Mouse (Mus musculus): ENCODE data around the gene Golga5. TPM values are rescaled to one million over a fixed set of nuclear protein-coding genes. Genes with fewer than 3 reads are reported as not detected.
"Not testable (repeated sequence)": the region's sequence is repeated elsewhere in the genome, so short reads cannot be mapped to it uniquely, and the experiment has no call there.

Golga5 gene
- polyA plus RNA-seq, 1 experiment from 2014 or later = 41.2 TPM

- Histone ChIP-seq H3K36me3 (no peaks in the 10 kb centered on the region), H3K9me3 (no peaks in the 10 kb centered on the region), H3K4me3 (no peak overlapping the region), H3K4me2 (replicated peaks) (no peak overlapping the region), H3K27me3 (no peaks in the 10 kb centered on the region), H3K4me1 (no peaks in the 10 kb centered on the region), H3K9ac (no peak overlapping the region), H3K27ac (no peak overlapping the region)
- 86% methylated on average over 8 of the region's 8 CpGs for WGBS
- no peak for ATAC-seq (ENCODE audit: insufficient number of reproducible peaks, insufficient read depth, low FRiP score, low TSS enrichment)
Measured at GRCm38 (mm10) chr12:102451126-102451851, 17.6 kb upstream of the Golga5 start.

- Histone ChIP-seq H3K9ac (no peak overlapping the region), H3K36me3 (no peaks in the 10 kb centered on the region), H3K27me3 (no peaks in the 10 kb centered on the region), H3K4me1 (no peaks in the 10 kb centered on the region), H3K27ac (no peak overlapping the region), H3K9me3 (no peaks in the 10 kb centered on the region), H3K4me3 (no peak overlapping the region), H3K4me2 (replicated peaks) (no peak overlapping the region)
- WGBS = 60% methylated on average over 6 of the region's 6 CpGs
- ATAC-seq (ENCODE audit: insufficient number of reproducible peaks, insufficient read depth, low FRiP score, low TSS enrichment) = no peak
Measured at GRCm38 (mm10) chr12:102453581-102453980, 15.4 kb upstream of the Golga5 start.

GRCm38 (mm10) chr12:102456467-102457193 is 12.3 kb upstream of the Golga5 start:
- ATAC-seq (ENCODE audit: insufficient number of reproducible peaks, insufficient read depth, low FRiP score, low TSS enrichment) = no peak
- Histone ChIP-seq H3K9ac (no peak overlapping the region), H3K27ac (no peak overlapping the region), H3K4me1 (no peaks in the 10 kb centered on the region), H3K4me2 (replicated peaks) (no peak overlapping the region), H3K4me3 (no peak overlapping the region), H3K36me3 (no peaks in the 10 kb centered on the region), H3K9me3 (no peaks in the 10 kb centered on the region), H3K27me3 (no peaks in the 10 kb centered on the region)
- 75% methylated on average over 7 of the region's 7 CpGs for WGBS

DNA sequence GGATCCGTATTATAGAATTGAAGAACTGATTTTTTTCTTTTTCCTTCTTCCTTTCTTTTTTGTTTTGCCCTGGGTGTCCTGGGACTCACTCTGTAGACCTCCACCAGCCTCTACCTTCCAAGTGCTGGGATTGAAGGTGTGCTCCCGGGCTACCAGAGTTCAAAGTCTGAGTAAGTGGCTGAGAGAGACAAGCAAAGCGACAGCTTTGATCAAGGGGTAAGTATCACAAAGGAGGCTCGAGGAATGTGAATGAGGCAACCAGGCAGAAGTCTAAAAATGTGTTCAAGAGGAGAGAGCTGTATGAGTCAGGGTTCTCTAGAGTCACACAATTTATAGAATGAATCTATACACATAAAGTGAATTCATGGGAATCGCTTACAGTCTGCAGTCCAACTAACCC is 8.9 kb upstream of the Golga5 start:
- Histone ChIP-seq H3K9ac (no peak overlapping the region), H3K4me1 (no peaks in the 10 kb centered on the region), H3K27me3 (no peaks in the 10 kb centered on the region), H3K4me3 (no peak overlapping the region), H3K4me2 (replicated peaks) (no peak overlapping the region), H3K27ac (no peak overlapping the region), H3K36me3 (no peaks in the 10 kb centered on the region), H3K9me3 (no peaks in the 10 kb centered on the region)
- WGBS = 74% methylated on average over 5 of the region's 5 CpGs
- ATAC-seq (ENCODE audit: insufficient number of reproducible peaks, insufficient read depth, low FRiP score, low TSS enrichment) = no peak

GRCm38 (mm10) chr12:102461177-102461576 is 7.8 kb upstream of the Golga5 start:
- H3K27ac ChIP-seq = no peak overlapping the region
- H3K9me3 ChIP-seq = no peaks in the 10 kb centered on the region
- H3K4me3 ChIP-seq = no peak overlapping the region
- ATAC-seq (ENCODE audit: insufficient number of reproducible peaks, insufficient read depth, low FRiP score, low TSS enrichment) = no peak
- no peaks in the 10 kb centered on the region for H3K27me3 ChIP-seq
- WGBS = 67% methylated on average over 5 of the region's 5 CpGs
- no peak overlapping the region for H3K9ac ChIP-seq
- no peaks in the 10 kb centered on the region for H3K4me1 ChIP-seq
- H3K36me3 ChIP-seq = no peaks in the 10 kb centered on the region
- H3K4me2 ChIP-seq (replicated peaks) = no peak overlapping the region

GRCm38 (mm10) chr12:102464650-102465049 is 4.3 kb upstream of the Golga5 start:
- ATAC-seq (ENCODE audit: insufficient number of reproducible peaks, insufficient read depth, low FRiP score, low TSS enrichment) = no peak
- 65% methylated on average over 4 of the region's 4 CpGs for WGBS
- no peaks in the 10 kb centered on the region for H3K36me3 ChIP-seq

GRCm38 (mm10) chr12:102468136-102468535 is 799 bp upstream of the Golga5 start:
- H3K36me3 ChIP-seq = peaks cover 6% of the 10 kb centered on the region
- H3K4me3 ChIP-seq = no peak overlapping the region
- H3K9ac ChIP-seq = no peak overlapping the region
- H3K4me2 ChIP-seq (replicated peaks) = no peak overlapping the region
- no peaks in the 10 kb centered on the region for H3K9me3 ChIP-seq
- peaks cover 6% of the 10 kb centered on the region; the same call in 1 of the 2 replicates for H3K4me1 ChIP-seq
- H3K27ac ChIP-seq = no peak overlapping the region
- no peak for ATAC-seq (ENCODE audit: insufficient number of reproducible peaks, insufficient read depth, low FRiP score, low TSS enrichment)
- 77% methylated on average over 1 of the region's 1 CpGs for WGBS
- no peaks in the 10 kb centered on the region for H3K27me3 ChIP-seq

More at GRCm38 (mm10) chr12:102464650-102465049, 4.3 kb upstream of the Golga5 start:
- Histone ChIP-seq H3K9ac (no peak overlapping the region), H3K9me3 (no peaks in the 10 kb centered on the region), H3K4me1 (no peaks in the 10 kb centered on the region), H3K27me3 (no peaks in the 10 kb centered on the region), H3K4me3 (no peak overlapping the region), H3K4me2 (replicated peaks) (no peak overlapping the region), H3K27ac (no peak overlapping the region)

- H3K4me1 ChIP-seq = peaks cover 6% of the 10 kb centered on the region; the same call in 1 of the 2 replicates
- no peak overlapping the region for H3K4me2 ChIP-seq (replicated peaks)
- H3K27ac ChIP-seq = no peak overlapping the region
- no peak overlapping the region for H3K9ac ChIP-seq
- 88% methylated on average over 7 of the region's 7 CpGs for WGBS
- H3K4me3 ChIP-seq = no peak overlapping the region
- peaks cover 36% of the 10 kb centered on the region for H3K36me3 ChIP-seq
- no peaks in the 10 kb centered on the region for H3K27me3 ChIP-seq
- no peaks in the 10 kb centered on the region for H3K9me3 ChIP-seq
- ATAC-seq (ENCODE audit: insufficient number of reproducible peaks, insufficient read depth, low FRiP score, low TSS enrichment) = no peak
Measured at GRCm38 (mm10) chr12:102474411-102474810, 5.5 kb downstream of the Golga5 start.

- H3K27ac ChIP-seq = no peak overlapping the region
- H3K36me3 ChIP-seq = peaks cover 51% of the 10 kb centered on the region
- H3K4me2 ChIP-seq (replicated peaks) = no peak overlapping the region
- no peaks in the 10 kb centered on the region for H3K9me3 ChIP-seq
- 92% methylated on average over 4 of the region's 4 CpGs for WGBS
- H3K4me1 ChIP-seq = no peaks in the 10 kb centered on the region
- no peaks in the 10 kb centered on the region for H3K27me3 ChIP-seq
- no peak overlapping the region for H3K9ac ChIP-seq
- H3K4me3 ChIP-seq = no peak overlapping the region
- no peak for ATAC-seq (ENCODE audit: insufficient number of reproducible peaks, insufficient read depth, low FRiP score, low TSS enrichment)
Measured at GRCm38 (mm10) chr12:102480481-102480880, 11.5 kb downstream of the Golga5 start.

- WGBS = 65% methylated on average over 3 of the region's 3 CpGs
- no peak overlapping the region for H3K27ac ChIP-seq
- ATAC-seq (ENCODE audit: insufficient number of reproducible peaks, insufficient read depth, low FRiP score, low TSS enrichment) = no peak
- H3K4me2 ChIP-seq (replicated peaks) = no peak overlapping the region
- no peak overlapping the region for H3K9ac ChIP-seq
- no peaks in the 10 kb centered on the region for H3K27me3 ChIP-seq
- peaks cover 58% of the 10 kb centered on the region for H3K36me3 ChIP-seq
- H3K4me1 ChIP-seq = no peaks in the 10 kb centered on the region
- no peaks in the 10 kb centered on the region for H3K9me3 ChIP-seq
- H3K4me3 ChIP-seq = no peak overlapping the region
Measured at GRCm38 (mm10) chr12:102484946-102485345, 16.0 kb downstream of the Golga5 start.

GRCm38 (mm10) chr12:102491911-102492310 is 23.0 kb downstream of the Golga5 start:
- 92% methylated on average over 5 of the region's 5 CpGs for WGBS
- no peak for ATAC-seq (ENCODE audit: insufficient number of reproducible peaks, insufficient read depth, low FRiP score, low TSS enrichment)

DNA sequence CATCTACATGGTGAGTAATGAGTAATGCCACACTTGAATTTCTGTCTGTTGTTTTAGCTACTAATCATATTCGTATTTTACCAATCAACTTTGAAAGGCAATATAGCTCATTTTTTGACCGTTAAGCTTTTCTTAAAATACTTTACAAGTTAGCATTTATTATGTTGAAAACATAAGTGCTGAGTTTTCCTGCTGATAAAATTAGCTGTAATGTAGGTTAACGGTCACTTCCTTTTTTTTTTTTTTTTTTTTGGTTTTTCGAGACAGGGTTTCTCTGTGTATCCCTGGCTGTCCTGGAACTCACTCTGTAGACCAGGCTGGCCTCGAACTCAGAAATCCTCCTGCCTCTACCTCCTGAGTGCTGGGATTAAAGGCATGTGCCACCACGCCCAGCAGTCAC is 26.8 kb downstream of the Golga5 start:
- not testable (repeated sequence) for H3K9me3 ChIP-seq; H3K27me3 ChIP-seq; H3K4me2 ChIP-seq (replicated peaks); H3K4me3 ChIP-seq; ATAC-seq (ENCODE audit: insufficient number of reproducible peaks, insufficient read depth, low FRiP score, low TSS enrichment); H3K9ac ChIP-seq; H3K27ac ChIP-seq
- 83% methylated on average over 6 of the region's 6 CpGs for WGBS
- peaks cover 16% of the 10 kb centered on the region; the same call in 1 of the 2 replicates for H3K4me1 ChIP-seq
- peaks cover 49% of the 10 kb centered on the region for H3K36me3 ChIP-seq

More at GRCm38 (mm10) chr12:102491911-102492310, 23.0 kb downstream of the Golga5 start:
- no peaks in the 10 kb centered on the region for H3K27me3 ChIP-seq
- peaks cover 71% of the 10 kb centered on the region for H3K36me3 ChIP-seq
- H3K9ac ChIP-seq = no peak overlapping the region
- no peaks in the 10 kb centered on the region for H3K4me1 ChIP-seq
- no peaks in the 10 kb centered on the region for H3K9me3 ChIP-seq
- H3K4me3 ChIP-seq = no peak overlapping the region
- H3K27ac ChIP-seq = no peak overlapping the region
- H3K4me2 ChIP-seq (replicated peaks) = no peak overlapping the region
